Mouse (Mus musculus) heart, embryonic 16.5 days (tissue): ENCODE results near the gene Myl12a. TPM values are rescaled to one million over a fixed set of nuclear protein-coding genes. Genes with fewer than 3 reads are reported as not detected.

Experiments
- ATAC-seq: fragments of 200-750 bp; cut with Nextera tagmentation; replicated peaks from 2 replicates; pipeline ENCODE4 v1.8.0; 2017; ENCODE audit warnings: moderate number of reproducible peaks; ENCODE audit not compliant: insufficient read depth, low FRiP score; ENCODE audit errors: extremely low read depth
- H3K27ac ChIP-seq: fragments of 300-500 bp; sonication (generic); 2 replicates; pipeline ENCODE4 v1.5.1; 2014; ENCODE audit warnings: mild to moderate bottlenecking, low read length, control low read depth, moderate library complexity
- H3K27me3 ChIP-seq: fragments of 300-500 bp; sonication (generic); 2 replicates; pipeline ENCODE4 v1.6.1; 2014; ENCODE audit warnings: low read length, mixed read lengths; ENCODE audit not compliant: control insufficient read depth, insufficient read depth
- H3K36me3 ChIP-seq: fragments of 300-500 bp; sonication (generic); 2 replicates; pipeline ENCODE4 v1.6.1; 2014; ENCODE audit not compliant: control insufficient read depth, insufficient read depth
- H3K4me1 ChIP-seq: fragments of 300-500 bp; sonication (generic); 2 replicates; pipeline ENCODE4 v1.6.1; 2014; ENCODE audit warnings: low read length, mixed read lengths; ENCODE audit not compliant: control insufficient read depth, insufficient read depth
- H3K4me2 ChIP-seq: fragments of 300-500 bp; sonication (generic); 2 replicates; pipeline ENCODE4 v1.6.1; 2014; ENCODE audit warnings: low read depth, mild to moderate bottlenecking, control low read depth, low read length
- H3K4me3 ChIP-seq: fragments of 300-500 bp; sonication (generic); 2 replicates; pipeline ENCODE4 v1.5.1; 2014; ENCODE audit warnings: mild to moderate bottlenecking, control low read depth, low read length
- H3K9ac ChIP-seq: fragments of 300-500 bp; sonication (generic); 2 replicates; pipeline ENCODE4 v1.6.1; 2014; ENCODE audit warnings: low read length, control low read depth
- H3K9me3 ChIP-seq: fragments of 300-500 bp; sonication (generic); replicated peaks from 2 replicates; pipeline ENCODE4 v1.6.1; 2016; ENCODE audit warnings: low read length; ENCODE audit not compliant: control insufficient read depth
- WGBS: fragments of 180-500 bp; shearing (Covaris S2); extraction: QIAGEN DNeasy Blood & Tissue Kit; methylation state at CpG from one replicate; pipeline ENCODE4 v1.1.7; 2014; 5-methylcytosine and 5-hydroxymethylcytosine counted together
- polyA plus RNA-seq: library from polyadenylated mRNA; unstranded; fragments of >200 nt; fragmentation: Nextera tagmentation; extraction: Ambion mirVana; gene quantifications from 2 replicates; pipeline ENCODE4 v1.2.1, GENCODE M21; 2015

The Myl12a gene
- polyA plus RNA-seq, 1 experiment from 2014 or later: 686 TPM

DNA sequence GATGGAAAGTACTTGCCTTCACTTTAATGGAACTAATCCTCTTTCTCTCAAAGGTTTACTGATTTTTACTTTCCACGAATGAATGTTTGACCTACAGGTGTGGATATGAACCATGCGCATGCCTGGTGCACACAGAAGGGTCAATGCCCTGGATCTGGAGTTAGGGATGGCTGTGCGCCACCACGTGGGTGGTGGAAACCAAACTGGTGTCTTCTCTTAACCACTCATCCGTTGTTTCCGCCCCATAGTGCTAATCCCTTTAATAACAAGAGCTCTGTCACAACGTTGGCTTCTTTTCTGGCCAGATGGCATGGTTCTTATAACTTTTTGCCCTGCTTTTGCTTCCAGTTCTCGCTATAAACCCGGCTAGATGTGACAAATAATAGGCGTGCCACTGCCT is 51.4 kb downstream of the Myl12a start:
- WGBS: 81% methylated on average over 10 of the region's 10 CpGs
- no peaks in the 10 kb centered on the region for H3K4me1 ChIP-seq
- H3K9ac ChIP-seq: no peak overlapping the region
- H3K9me3 ChIP-seq: no peaks in the 10 kb centered on the region
- no peak for ATAC-seq
- no peaks in the 10 kb centered on the region; the same call in 1 of the 2 replicates for H3K27me3 ChIP-seq
- H3K4me2 ChIP-seq: no peak overlapping the region
- H3K36me3 ChIP-seq: no peaks in the 10 kb centered on the region
- no peak overlapping the region for H3K4me3 ChIP-seq
- no peak overlapping the region for H3K27ac ChIP-seq

DNA sequence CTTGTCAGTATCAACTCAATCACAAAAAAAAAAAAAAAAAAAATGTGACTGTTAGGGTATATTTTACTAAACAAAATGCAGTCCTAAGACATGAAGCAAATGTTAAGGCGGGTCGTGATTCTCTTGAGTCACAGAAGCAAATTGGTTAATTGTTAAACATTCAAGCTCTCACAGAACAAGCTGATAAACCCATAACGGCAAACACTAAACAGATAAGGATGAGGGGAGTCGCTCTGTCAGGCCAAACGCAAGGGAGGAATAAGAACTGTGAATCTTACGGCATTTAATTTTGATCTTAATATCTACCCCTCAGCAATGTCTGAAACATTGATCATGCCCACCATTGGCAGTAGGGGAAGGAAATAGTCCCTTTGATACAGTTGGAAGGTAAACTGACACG is 53.5 kb downstream of the Myl12a start:
- Histone ChIP-seq H3K27ac (no peak overlapping the region), H3K4me1 (no peaks in the 10 kb centered on the region), H3K36me3 (no peaks in the 10 kb centered on the region), H3K4me2 (no peak overlapping the region), H3K9ac (no peak overlapping the region), H3K9me3 (no peaks in the 10 kb centered on the region), H3K4me3 (no peak overlapping the region), H3K27me3 (no peaks in the 10 kb centered on the region)
- no peak for ATAC-seq
- 55% methylated on average over 7 of the region's 7 CpGs for WGBS

DNA sequence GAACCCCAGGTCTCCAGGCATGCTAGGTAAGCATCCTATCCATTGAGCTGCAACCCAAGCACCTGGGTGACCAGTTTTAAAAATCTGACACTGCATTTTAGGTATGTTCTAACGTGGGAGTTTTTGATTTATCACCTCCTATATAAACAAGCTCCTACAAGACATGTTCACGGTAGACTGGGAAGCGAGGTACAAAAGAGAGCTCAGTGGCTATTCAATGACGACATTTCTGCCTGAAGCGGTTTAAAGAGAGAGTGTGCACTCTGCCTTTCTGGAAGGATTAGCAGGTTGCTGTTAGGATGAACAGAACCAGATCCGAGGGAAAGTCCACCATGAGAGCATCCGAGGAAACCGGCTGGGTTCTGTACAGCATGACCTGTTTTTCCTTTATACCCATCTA is 54.0 kb downstream of the Myl12a start:
- H3K9ac ChIP-seq: no peak overlapping the region
- no peaks in the 10 kb centered on the region for H3K27me3 ChIP-seq
- WGBS: 72% methylated on average over 8 of the region's 8 CpGs
- H3K4me3 ChIP-seq: no peak overlapping the region
- no peak for ATAC-seq
- no peaks in the 10 kb centered on the region for H3K36me3 ChIP-seq
- no peak overlapping the region for H3K4me2 ChIP-seq
- no peaks in the 10 kb centered on the region for H3K9me3 ChIP-seq
- H3K4me1 ChIP-seq: no peaks in the 10 kb centered on the region
- no peak overlapping the region for H3K27ac ChIP-seq

DNA sequence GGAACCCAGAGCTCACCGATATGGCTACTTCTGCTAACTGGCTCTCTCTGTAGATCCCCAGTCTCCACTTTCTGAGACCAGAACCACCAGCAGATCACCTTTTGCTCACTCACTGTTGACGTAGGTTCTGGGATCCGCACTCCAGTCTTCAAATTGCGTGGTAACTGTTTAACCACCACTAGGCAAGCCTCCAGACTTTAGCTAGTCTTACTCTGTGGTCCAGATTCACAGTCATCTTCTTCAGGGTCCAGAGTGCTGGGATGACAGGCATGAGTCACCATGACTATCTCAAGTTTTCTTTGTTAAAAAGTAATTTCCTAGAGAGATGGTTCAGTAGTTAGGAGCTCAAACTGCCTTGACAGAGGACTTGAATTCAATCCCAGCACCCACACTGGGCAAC is 58.9 kb downstream of the Myl12a start:
- H3K9ac ChIP-seq: no peak overlapping the region
- H3K4me3 ChIP-seq: no peak overlapping the region
- H3K4me1 ChIP-seq: no peaks in the 10 kb centered on the region
- H3K36me3 ChIP-seq: no peaks in the 10 kb centered on the region
- no peak overlapping the region for H3K4me2 ChIP-seq
- H3K27me3 ChIP-seq: no peaks in the 10 kb centered on the region
- H3K27ac ChIP-seq: no peak overlapping the region
- WGBS: 84% methylated on average over 4 of the region's 4 CpGs
- no peaks in the 10 kb centered on the region for H3K9me3 ChIP-seq
- ATAC-seq: no peak

Other genes with a start within 250 kb of the Myl12a start
- gene Tgif1, start 149.3 kb downstream of the Myl12a start, polyA plus RNA-seq: 19.7 and 20.7 TPM in 2 replicates
- gene Myom1, start 245 bp downstream of the Myl12a start, polyA plus RNA-seq: 216 and 224 TPM in 2 replicates
- gene Lpin2, start 179.7 kb upstream of the Myl12a start, polyA plus RNA-seq: 14.2 and 15.1 TPM in 2 replicates